Mouse (Mus musculus) gastrocnemius, adult 18-20 months (tissue): ENCODE measurements at regions not wholly inside any gene's neighbourhood (a gene's known extent, or its start where the extent isn't known, plus 50 kb on each side); places are given as distances from the start of the nearest gene placed in this dataset.
"Not testable (repeated sequence)": the region's sequence is repeated elsewhere in the genome, so short reads cannot be mapped to it uniquely, and the experiment has no call there.

Source experiments
- DNase-seq: peaks from one replicate; pipeline ENCODE4 v3.0.0; 2021; ENCODE audit warnings: low spot score

DNA sequence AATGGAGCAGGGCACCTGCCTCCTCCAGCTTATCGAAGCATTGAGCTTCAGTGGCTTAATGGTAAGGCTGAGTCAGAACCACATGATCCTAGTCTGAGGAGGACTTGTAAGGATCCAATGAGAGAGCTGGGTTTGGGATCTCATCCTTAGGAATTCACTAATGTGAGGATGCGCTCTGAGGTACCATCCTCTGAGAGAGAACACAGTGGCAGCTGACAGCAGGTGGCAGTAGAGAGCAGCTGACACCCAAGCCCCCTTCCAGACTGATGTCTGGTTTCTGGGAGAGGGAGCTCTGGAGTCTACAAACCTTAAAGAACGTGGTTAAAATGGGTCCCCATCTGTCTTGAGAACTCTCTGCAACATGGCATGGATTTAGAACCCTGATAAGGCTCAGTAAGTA is 137.8 kb downstream of the B3glct start:
- peak; percentile 6 for DNase-seq

GRCm38 (mm10) chr5:149818812-149819211 is 140.8 kb downstream of the B3glct start:
- DNase-seq, result no peak

- no peak for DNase-seq
These were observed 145.8 kb downstream of the B3glct start for GRCm38 (mm10) chr5:149823821-149824220.

DNA sequence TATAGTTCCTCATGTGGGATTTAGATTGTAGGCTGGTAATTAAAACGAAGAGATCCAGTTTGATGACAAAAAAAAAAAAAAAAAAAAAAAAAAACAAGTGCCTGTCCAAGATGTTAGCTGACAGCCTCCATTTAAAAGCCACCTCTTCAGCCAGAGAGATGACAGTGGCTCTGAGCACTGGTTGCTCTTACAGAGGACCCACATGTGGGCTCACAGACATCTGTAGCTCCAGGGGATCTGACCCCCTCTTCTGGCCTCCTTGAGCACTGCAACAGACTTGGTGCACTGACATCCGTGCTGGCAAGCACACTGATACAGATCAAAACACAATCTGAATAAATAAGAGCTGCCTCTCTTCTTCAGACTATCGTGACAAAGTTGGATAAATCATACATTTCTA is 149.6 kb downstream of the B3glct start:
- no peak for DNase-seq

DNA sequence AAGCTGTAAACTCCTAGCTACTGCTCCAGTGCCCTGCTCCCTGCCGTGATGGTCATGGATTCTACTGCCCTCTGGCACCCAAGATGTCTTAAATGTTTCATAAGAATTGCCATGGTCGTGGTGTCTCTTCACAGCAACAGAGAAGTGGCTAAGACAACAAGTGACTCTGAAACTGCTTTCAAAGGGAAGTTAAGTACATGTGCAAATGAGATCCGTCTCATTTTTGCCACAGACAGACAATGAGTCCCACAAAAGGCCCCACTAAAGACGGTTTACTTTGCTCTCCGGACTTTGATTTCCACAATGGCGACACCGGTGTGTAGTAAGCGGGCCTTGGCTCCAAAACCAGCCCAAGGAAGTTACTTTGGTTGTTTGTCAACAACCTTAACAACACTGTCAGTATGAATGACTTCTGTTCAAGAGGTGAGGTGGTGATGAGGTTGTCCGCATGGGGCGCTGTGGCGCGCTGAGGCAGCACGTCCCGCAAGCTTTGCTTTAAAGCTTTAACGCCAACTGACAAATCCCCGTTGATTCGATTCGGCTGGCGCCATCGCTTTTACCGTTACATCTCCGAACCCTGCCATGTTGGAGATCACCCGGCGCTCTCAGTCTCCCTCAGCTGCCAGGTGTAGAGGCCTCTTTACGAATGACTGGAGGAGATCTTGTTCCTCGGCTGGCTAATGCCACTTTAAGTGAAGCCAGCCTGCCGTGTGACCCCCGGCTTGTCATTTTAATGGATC is 153.3 kb downstream of the B3glct start:
- DNase-seq, result peak; percentile 41

DNA sequence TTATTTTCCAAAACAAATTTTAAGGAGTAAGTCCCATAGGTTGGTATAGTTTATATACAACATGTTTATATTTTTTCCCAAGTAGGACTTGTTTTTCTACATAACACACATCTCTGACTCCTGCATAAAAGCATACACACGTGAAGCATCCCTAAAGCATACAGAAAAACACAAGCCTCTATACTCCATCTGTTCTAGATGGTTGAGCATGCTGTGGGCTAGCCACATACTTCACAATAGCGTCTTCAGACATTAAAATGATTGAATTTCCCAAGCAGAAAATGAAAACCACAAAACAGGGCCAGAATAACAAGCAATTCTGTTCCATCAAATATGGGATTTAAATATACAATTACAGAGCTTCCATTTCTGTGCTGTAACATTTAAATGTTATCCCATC is 159.3 kb downstream of the B3glct start:
- no peak for DNase-seq

DNA sequence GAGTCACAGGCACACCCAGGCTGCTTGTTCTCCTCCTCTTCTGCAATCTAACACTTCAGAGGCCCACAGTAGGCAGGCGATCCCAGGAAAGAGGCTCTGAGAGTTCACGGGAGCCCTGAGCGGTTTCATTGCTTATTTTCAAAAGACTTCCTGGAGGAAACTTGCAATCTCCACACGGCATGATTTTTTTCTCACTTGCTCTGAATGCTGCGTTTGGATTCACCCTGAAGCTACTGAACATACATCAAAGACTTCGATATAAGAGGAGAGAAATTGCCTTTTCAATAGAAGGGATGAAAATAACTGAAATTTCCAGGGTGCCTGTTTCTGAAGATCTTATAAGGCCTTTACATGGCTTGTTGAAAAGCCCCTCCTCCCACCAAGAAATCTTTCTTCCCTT is 164.5 kb downstream of the B3glct start:
- no peak for DNase-seq

DNA sequence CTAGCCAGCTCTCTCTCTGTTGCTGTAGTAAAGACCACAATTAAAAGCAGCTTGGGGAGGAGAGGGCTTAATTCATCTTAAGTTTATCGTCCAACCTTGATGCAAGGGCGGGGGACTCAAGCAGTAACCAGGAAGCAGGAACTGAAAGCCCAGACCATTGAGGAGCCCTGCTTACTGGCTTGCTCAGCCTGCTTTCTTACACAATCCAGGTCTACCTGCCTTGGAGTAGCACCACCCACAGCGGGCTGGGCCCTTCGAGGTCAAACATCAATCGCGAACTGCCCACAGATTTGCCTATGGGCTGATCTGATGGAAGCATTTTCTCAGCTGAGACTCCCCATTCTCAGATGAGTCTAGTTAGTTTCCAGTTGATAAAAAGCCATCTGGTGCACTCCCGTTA is 165.3 kb downstream of the B3glct start:
- DNase-seq, result no peak

DNA sequence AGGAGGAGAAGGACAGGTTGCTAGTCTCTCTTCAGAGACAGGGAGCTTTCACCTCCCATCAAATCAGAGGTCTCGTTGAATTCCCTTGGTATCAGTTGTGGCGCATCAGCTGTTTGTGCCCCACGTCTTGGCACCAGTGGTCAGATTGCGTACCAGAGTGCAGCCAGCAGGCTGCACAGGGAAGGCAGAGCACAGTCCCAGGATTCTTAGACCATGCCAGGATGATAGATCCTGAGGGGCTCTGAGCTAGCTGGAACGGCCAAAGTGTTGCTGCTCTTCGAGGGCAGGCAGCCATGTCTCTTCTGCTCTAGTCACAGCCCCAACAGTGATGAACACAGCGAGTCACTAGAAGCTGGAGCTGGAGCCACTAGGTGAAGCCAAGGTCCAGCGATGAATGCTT is 167.2 kb downstream of the B3glct start:
- DNase-seq, result no peak

DNA sequence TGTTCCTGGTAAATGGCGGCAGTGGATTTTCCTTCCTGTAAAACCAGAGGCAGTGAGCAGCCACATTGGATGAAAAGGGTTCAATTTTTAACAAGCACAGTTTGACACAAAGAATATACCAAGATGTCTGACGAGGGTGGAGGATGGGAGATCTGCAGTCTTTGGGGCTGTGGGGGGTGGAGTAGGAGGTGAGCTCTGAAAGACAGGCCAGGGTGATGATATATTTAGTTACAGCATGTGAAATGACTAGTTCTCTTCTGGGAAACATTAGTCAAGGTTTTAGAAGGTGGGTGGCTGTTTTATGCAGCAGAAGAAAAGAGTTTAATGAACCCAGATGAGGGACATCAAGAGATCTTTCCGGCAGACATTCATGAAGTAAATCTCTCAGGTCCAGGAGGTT is 170.0 kb upstream of the Rxfp2 start:
- DNase-seq, result no peak

DNA sequence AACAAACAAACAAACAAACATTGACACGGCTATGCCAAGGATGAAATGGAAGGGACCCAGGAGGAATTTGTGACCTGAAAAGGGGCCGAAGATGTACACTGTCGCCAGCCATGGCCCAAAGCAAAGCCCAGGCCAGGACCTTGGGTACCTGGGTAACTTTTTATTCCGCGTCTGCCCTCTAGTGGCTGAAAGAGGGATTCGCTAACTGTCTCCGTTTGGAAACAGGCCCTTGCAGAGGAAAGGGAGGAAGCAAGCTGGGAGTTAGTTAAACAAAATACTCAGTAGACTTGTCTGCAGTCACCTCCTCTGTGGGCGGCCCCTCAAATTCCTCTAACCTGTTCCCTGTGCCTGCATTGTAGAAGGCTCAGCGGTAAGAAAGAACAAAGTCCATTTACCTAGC is 167.5 kb upstream of the Rxfp2 start:
- peak; percentile 62 for DNase-seq

DNA sequence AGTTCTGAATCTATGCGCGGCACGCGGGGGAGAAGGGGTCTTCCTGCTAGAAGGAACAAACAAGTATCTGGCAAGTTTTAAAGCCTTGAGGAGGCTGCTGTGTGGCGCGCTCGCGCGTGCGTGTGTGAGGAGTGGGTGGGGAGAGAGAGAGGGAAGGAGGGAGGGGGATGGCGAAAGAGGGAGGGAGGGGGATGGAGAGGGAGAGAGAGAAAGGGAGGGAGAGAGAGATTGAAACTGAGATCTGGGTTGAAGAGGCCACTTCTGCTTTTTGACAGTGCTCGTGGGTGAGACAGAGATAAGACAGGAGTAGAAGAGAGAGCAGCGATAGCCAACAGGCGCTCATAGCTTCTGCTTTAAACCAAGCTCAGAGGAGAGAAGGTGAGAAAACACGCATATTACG is 166.0 kb upstream of the Rxfp2 start:
- DNase-seq, result no peak

GRCm38 (mm10) chr5:149856101-149856500 is 162.4 kb upstream of the Rxfp2 start:
- no peak for DNase-seq

DNA sequence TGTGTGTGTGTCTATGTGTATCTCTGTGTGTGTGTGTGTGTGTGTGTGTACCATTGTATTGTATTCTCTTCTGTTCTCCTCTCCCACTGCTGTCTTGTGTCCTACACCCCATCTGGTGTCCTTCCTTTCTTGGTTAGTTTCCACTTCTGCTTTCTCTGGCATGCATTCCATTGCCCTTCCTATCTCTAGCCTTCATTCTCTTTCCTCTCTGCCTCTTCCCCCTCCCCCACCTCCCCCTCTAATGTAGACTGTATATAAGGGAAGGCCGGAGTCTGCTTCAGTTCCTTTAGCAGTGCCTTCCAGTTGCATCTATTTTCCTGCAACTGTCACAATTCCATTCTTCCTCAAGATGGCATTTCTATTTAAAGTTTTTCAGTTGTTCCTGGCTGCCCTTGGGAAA is 161.5 kb upstream of the Rxfp2 start:
- DNase-seq, result no peak

- peak; percentile 32 for DNase-seq
These were observed 156.9 kb upstream of the Rxfp2 start for GRCm38 (mm10) chr5:149861489-149861962.

- DNase-seq, result no peak
These were observed 150.5 kb upstream of the Rxfp2 start for GRCm38 (mm10) chr5:149867926-149868325.

DNA sequence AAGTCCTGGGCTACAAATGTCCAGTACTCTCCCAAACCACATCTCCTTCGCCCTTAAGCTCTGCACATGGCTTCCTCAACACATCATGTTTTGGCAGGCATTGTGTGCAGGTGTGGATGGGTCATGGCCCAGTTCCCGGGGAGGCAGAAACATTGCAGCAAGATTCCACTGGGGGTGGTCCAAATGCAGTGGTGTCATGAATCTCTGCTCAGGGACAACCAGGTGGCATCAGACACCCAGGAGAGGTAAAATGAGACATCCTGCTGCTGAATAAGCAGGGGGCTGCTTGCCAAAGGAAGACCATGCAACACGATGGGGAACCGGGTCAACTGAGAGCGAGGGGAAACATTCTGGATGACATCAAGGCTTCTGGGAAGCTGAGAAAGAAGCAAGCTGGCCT is 149.0 kb upstream of the Rxfp2 start:
- DNase-seq, result peak; percentile 40

- no peak for DNase-seq
These were observed 147.9 kb upstream of the Rxfp2 start for GRCm38 (mm10) chr5:149870596-149870995.

GRCm38 (mm10) chr5:149871521-149871920 is 147.0 kb upstream of the Rxfp2 start:
- no peak for DNase-seq

DNA sequence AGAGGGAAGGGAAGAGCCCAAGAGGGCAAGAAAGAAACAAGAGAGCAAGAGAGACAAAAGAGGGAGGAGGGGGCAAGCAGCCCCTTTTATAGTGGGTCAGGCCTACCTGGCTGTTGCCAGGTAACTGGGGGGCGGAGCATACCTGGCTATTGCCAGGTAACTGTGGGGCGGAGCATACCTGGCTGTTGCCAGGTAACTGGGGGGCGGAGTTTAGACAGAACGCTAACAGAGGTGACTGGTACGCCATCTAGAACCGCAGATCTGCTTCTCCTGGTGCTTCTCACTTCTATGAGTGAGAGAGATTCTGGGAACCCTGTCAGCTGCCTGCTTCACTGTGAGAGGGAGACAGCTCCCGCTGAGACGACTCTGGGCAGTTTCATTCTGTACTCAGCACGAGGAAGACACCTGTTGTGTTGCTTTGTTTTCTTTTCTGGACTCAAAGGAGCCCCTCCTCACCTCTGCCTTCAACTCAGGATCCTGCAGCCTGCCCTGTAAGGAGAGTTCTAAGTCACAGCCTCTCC is 144.9 kb upstream of the Rxfp2 start:
- DNase-seq, result no peak

- no peak for DNase-seq
These were observed 144.1 kb upstream of the Rxfp2 start for GRCm38 (mm10) chr5:149874342-149874741.

DNA sequence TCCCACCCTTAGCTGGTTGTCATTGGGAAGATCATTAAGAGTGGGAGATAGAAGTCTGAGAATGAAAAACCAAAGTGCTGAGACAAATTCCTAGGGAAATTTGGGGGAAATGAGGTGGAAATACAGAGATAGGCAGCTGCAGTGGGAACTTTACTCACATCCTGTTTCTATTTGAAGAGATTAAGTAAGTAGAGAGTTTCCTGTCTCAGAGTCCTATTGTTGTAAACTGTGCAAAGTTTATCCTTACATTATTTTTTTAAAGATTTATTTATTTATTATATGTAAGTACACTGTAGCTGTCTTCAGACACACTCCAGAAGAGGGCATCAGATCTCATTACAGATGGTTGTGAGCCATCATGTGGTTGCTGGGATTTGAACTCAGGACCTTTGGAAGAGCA is 126.0 kb upstream of the Rxfp2 start:
- DNase-seq, result not testable (repeated sequence)

DNA sequence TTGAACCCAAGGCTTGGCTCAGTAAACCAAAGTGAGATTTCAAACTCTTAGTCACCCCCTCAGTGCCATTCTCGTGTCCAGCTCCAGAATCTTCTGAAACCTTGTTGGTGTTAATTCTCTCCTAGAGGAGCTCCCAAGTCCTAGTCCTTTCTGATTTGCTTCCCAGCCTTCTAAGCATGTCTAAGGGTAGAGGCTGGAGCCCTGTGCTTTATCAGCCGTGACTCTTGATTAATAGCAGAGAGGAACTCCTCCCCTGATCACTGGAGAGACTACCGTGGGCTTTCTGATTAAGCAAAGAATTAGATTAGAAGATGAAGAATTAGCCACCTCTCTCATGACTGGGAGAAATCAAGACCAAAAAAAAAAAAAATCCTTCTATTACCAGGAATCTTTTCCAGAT is 111.5 kb upstream of the Rxfp2 start:
- no peak for DNase-seq
